Mouse (Mus musculus): ENCODE data around the gene Coq4. TPM values are rescaled to one million over a fixed set of nuclear protein-coding genes. Genes with fewer than 3 reads are reported as not detected.

The Coq4 gene
- polyA plus RNA-seq, 1 experiment from 2014 or later: 15.6 TPM

DNA sequence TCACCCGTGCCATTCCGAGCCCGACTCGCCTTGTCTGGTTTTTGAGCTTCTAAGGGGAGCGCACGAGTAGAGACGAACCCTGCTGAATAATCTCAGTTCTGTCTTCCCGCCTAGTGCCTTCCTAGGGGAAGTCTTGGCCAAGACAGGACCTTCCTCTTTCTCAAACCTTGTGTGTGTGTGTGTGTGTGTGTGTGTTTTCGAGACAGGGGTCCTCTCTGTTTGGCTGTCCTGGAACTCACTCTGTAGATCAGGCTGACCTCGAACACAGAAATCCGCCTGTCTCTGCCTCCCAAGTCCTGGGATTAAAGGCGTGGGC, 40.4 kb downstream of the Coq4 start:
- no peak for DNase-seq
- Histone ChIP-seq H3K9me3 (replicated peaks) (no peaks in the 10 kb centered on the region), H3K4me1 (replicated peaks) (peaks cover 21% of the 10 kb centered on the region), H3K36me3 (peaks cover 10% of the 10 kb centered on the region), H3K27me3 (no peaks in the 10 kb centered on the region), H3K4me3 (replicated peaks) (peak overlapping the region; percentile 83), H3K9ac (peak overlapping the region; percentile 83), H3K27ac (peak overlapping the region; percentile 73), H3K4me2 (peak overlapping the region; percentile 89)
- no peak; the same call in 1 of the 2 replicates for ATAC-seq (ENCODE audit: low read depth)
- WGBS (ENCODE audit: insufficient replicate concordance): under 1% methylated on average over 12 of the region's 12 CpGs

GRCm38 (mm10) chr2:29831106-29831505, 43.8 kb downstream of the Coq4 start:
- Histone ChIP-seq H3K27me3 (no peaks in the 10 kb centered on the region), H3K4me2 (no peak overlapping the region), H3K36me3 (peaks cover 32% of the 10 kb centered on the region), H3K4me1 (replicated peaks) (peaks cover 19% of the 10 kb centered on the region), H3K9ac (no peak overlapping the region), H3K9me3 (replicated peaks) (no peaks in the 10 kb centered on the region), H3K27ac (no peak overlapping the region), H3K4me3 (replicated peaks) (no peak overlapping the region)
- whole genome bisulfite sequencing (ENCODE audit: insufficient replicate concordance): 74% methylated on average over 4 of the region's 4 CpGs
- ATAC-seq (ENCODE audit: low read depth) (no peak), DNase-seq (no peak)

DNA sequence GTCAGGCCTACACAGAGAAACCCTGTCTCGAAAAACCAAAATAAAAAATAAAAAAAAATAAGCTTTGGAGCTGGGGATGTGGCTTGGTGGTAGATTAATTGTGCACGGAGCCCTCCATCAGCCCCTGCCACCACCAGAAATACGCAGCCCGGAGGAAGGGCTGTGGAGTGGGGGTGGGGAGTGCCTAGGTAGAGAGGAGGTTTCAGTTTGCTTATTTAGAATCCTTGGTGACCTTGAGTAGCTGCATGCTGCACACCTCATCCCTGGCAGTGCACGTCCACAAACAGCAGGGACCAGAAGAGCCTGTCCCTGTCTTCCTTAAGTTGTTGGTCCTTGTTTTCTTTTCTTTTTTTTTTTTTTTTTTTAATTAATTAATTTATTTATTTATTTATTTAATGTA, 46.5 kb downstream of the Coq4 start:
- Histone ChIP-seq H3K27me3 (no peaks in the 10 kb centered on the region), H3K9me3 (replicated peaks) (no peaks in the 10 kb centered on the region), H3K36me3 (peaks cover 46% of the 10 kb centered on the region), H3K4me2 (no peak overlapping the region), H3K9ac (no peak overlapping the region), H3K4me3 (replicated peaks) (no peak overlapping the region), H3K4me1 (replicated peaks) (peaks cover 2% of the 10 kb centered on the region), H3K27ac (no peak overlapping the region)
- DNase-seq: no peak
- no peak for ATAC-seq (ENCODE audit: low read depth)
- 82% methylated on average over 5 of the region's 5 CpGs for WGBS (ENCODE audit: insufficient replicate concordance)

- Histone ChIP-seq H3K9me3 (replicated peaks) (no peaks in the 10 kb centered on the region), H3K4me2 (no peak overlapping the region), H3K27me3 (no peaks in the 10 kb centered on the region), H3K36me3 (peaks cover 50% of the 10 kb centered on the region), H3K27ac (no peak overlapping the region; the same call in 1 of the 2 replicates), H3K4me3 (replicated peaks) (no peak overlapping the region), H3K4me1 (replicated peaks) (peaks cover 3% of the 10 kb centered on the region), H3K9ac (no peak overlapping the region)
- 88% methylated on average over 2 of the region's 2 CpGs for WGBS (ENCODE audit: insufficient replicate concordance)
- no peak for ATAC-seq (ENCODE audit: low read depth)
- DNase-seq: no peak
These were observed 48.2 kb downstream of the Coq4 start for GRCm38 (mm10) chr2:29835391-29835899.

DNA sequence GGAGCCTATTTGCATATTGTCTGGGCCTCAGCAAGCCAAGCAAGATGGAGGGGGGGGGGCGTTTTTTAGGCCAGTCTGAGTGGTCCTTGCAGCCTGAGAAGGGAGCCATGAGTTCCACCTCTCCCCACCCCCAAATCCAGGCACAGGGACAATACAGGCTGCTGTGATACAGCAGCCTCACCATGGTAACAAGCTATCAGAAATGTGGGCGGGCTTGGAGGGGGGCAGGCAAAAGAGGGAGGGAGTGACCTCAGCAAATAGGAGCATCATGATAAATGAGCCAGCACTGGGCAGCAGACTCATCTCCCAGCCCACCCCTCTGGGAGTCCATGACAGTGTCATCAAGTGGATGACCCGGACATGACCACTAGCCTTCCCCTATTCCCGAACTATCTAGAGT, 52.2 kb downstream of the Coq4 start:
- H3K27me3 ChIP-seq: peaks cover 15% of the 10 kb centered on the region
- H3K9me3 ChIP-seq (replicated peaks): no peaks in the 10 kb centered on the region
- H3K27ac ChIP-seq: no peak overlapping the region
- H3K36me3 ChIP-seq: peaks cover 66% of the 10 kb centered on the region
- no peak overlapping the region for H3K4me3 ChIP-seq (replicated peaks)
- no peak overlapping the region for H3K9ac ChIP-seq
- 50% methylated on average over 4 of the region's 4 CpGs for WGBS (ENCODE audit: insufficient replicate concordance)
- H3K4me2 ChIP-seq: no peak overlapping the region
- ATAC-seq (ENCODE audit: low read depth): no peak
- no peak for DNase-seq
- peaks cover 3% of the 10 kb centered on the region; the same call in 1 of the 2 replicates for H3K4me1 ChIP-seq (replicated peaks)

DNA sequence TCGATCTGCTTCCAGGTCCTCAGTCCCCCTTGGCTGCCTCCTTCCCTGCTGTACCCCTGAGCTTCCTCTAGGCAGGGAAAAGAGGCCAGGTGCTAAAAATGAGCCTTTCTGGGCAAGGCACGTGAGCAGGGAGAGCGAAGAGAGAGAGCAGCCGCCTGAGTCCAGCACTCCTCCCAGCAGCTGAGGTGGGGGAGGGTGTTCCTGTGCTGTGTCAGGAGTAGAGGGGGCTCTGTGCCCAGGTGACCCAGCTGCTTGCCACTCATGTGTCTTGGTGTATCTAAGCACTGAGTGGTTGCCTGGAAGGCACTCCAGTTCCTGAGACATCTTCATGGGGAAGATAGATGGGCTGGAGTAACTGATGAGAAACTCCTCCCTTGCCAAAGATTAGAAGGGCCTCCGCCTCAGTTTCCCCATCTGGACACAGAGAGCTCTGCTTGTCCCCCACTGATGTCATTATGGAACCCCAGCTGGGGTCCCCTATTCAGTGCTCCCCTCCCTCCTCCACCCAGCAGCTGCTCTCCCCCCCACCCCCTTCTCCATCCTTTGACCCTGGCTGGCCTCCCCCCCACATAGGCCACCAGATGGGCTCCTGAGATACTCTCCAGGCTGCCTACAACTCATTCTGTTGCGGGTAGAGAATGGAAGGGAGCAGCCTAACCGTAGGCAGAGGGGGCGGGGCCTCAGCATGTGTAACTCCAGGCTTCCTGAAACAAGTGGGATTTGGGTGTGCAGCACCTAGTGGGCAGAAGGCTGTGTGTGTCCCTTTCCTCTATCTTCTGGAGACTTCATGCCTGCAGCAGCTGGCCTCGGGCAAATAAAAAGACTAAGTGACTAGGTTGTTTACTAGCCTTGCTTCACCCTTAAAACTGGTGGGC, 56.2 kb downstream of the Coq4 start:
- no peak for DNase-seq
- ATAC-seq (ENCODE audit: low read depth): no peak
- peaks cover 48% of the 10 kb centered on the region for H3K27me3 ChIP-seq

DNA sequence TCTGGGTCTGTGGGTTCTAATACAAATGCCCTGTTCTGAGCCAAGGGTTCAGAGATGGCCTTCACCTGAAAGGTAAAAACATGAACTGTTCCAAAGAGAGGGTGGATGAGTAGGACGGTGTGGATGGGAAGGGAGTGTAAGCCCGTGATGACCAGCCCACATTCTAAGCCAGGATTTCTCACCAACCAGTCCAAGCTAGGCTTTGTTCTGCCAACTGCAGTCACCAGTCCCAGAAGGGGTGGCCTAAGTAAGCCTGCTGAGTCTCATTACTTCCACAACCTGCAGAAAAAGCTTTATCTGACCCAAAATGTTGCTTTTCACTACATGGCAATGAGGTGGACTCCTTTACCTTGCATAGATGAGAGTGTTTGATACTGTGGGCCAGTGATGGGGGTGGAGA, 56.8 kb downstream of the Coq4 start:
- no peak for DNase-seq
- H3K9me3 ChIP-seq (replicated peaks): no peaks in the 10 kb centered on the region
- H3K27me3 ChIP-seq: peaks cover 48% of the 10 kb centered on the region
- H3K4me2 ChIP-seq: no peak overlapping the region
- WGBS (ENCODE audit: insufficient replicate concordance): 78% methylated on average over 2 of the region's 2 CpGs
- H3K36me3 ChIP-seq: peaks cover 40% of the 10 kb centered on the region
- no peak overlapping the region for H3K9ac ChIP-seq
- no peak for ATAC-seq (ENCODE audit: low read depth)
- H3K4me3 ChIP-seq (replicated peaks): no peak overlapping the region
- no peak overlapping the region for H3K27ac ChIP-seq
- H3K4me1 ChIP-seq (replicated peaks): peaks cover 8% of the 10 kb centered on the region; the same call in 1 of the 2 replicates

More for the DNA sequence above, 56.2 kb downstream of the Coq4 start:
- Histone ChIP-seq H3K4me2 (no peak overlapping the region), H3K36me3 (peaks cover 46% of the 10 kb centered on the region), H3K9ac (no peak overlapping the region), H3K27ac (no peak overlapping the region), H3K4me1 (replicated peaks) (peaks cover 8% of the 10 kb centered on the region; the same call in 1 of the 2 replicates), H3K9me3 (replicated peaks) (no peaks in the 10 kb centered on the region), H3K4me3 (replicated peaks) (no peak overlapping the region)
- WGBS (ENCODE audit: insufficient replicate concordance): 67% methylated on average over 9 of the region's 9 CpGs

GRCm38 (mm10) chr2:29844661-29845060, 57.4 kb downstream of the Coq4 start:
- H3K36me3 ChIP-seq: peaks cover 39% of the 10 kb centered on the region
- H3K27me3 ChIP-seq: peaks cover 49% of the 10 kb centered on the region
- 48% methylated on average over 3 of the region's 3 CpGs for WGBS (ENCODE audit: insufficient replicate concordance)

GRCm38 (mm10) chr2:29845636-29846035, 58.3 kb downstream of the Coq4 start:
- 0 out of 2 replicates have a peak, but pooled peaks cover 8% of the 10 kb centered on the region for H3K4me1 ChIP-seq (replicated peaks)

More at GRCm38 (mm10) chr2:29844661-29845060, 57.4 kb downstream of the Coq4 start:
- no peak overlapping the region for H3K4me2 ChIP-seq
- H3K9ac ChIP-seq: no peak overlapping the region
- H3K27ac ChIP-seq: no peak overlapping the region
- no peak overlapping the region for H3K4me3 ChIP-seq (replicated peaks)
- H3K9me3 ChIP-seq (replicated peaks): no peaks in the 10 kb centered on the region
- DNase-seq (no peak), ATAC-seq (ENCODE audit: low read depth) (no peak)
- H3K4me1 ChIP-seq (replicated peaks): 0 out of 2 replicates have a peak, but pooled peaks cover 8% of the 10 kb centered on the region

DNA sequence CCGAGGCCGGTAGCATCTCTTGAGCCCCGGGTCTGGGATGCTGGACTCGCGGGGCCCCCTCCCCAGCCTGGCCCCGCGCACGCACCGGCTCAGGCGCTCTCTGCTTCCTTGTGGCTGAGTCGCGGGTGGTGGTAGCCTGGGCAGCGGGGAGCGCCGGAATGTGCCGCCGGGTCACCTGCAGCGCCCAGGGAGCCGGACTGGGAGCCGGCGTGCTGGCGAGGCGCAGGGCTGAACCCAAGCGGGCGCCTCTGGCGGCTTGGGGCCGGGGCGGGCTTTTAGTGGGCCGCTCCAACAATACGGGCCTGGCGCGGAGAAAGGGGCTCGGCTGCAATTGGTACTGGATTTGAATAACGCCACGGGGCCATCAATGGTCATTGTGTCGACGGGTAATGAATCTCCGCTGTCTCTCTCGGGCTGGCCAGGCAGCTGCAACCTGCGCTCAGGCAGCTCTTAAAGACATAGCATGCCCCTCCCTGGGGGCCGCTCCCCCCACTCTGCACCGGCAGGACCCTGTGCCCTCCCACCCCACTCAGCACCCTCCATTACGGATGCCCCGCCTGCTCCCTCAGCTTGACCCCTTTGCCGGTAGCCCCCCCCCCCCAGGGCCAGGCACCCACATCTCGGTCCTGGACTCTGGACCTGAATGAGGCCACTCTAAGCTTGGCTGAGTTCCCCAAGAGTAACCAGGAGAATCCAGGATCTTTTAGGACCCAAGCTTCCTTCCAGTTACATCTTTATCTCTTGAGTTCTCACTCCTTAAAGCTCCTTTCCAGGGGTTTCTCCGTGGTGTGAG, 59.0 kb downstream of the Coq4 start:
- Histone ChIP-seq H3K9me3 (replicated peaks) (no peaks in the 10 kb centered on the region), H3K27me3 (peaks cover 52% of the 10 kb centered on the region), H3K27ac (no peak overlapping the region), H3K4me3 (replicated peaks) (peak overlapping the region; percentile 3; the same call in 1 of the 2 replicates), H3K9ac (no peak overlapping the region), H3K4me2 (peak overlapping the region; percentile 28), H3K36me3 (peaks cover 38% of the 10 kb centered on the region), H3K4me1 (replicated peaks) (0 out of 2 replicates have a peak, but pooled peaks cover 8% of the 10 kb centered on the region)
- 47% methylated on average over 47 of the region's 47 CpGs for WGBS (ENCODE audit: insufficient replicate concordance)
- no peak for DNase-seq
- no peak for ATAC-seq (ENCODE audit: low read depth)

More at GRCm38 (mm10) chr2:29845636-29846035, 58.3 kb downstream of the Coq4 start:
- Histone ChIP-seq H3K4me2 (peak overlapping the region; percentile 28), H3K27me3 (peaks cover 52% of the 10 kb centered on the region), H3K36me3 (peaks cover 39% of the 10 kb centered on the region), H3K9ac (no peak overlapping the region), H3K4me3 (replicated peaks) (peak overlapping the region; percentile 3; the same call in 1 of the 2 replicates), H3K27ac (no peak overlapping the region), H3K9me3 (replicated peaks) (no peaks in the 10 kb centered on the region)
- no peak for DNase-seq
- 46% methylated on average over 25 of the region's 25 CpGs for WGBS (ENCODE audit: insufficient replicate concordance)
- ATAC-seq (ENCODE audit: low read depth): no peak

- ATAC-seq (ENCODE audit: low read depth): no peak
- no peak overlapping the region for H3K4me3 ChIP-seq (replicated peaks)
- H3K4me2 ChIP-seq: no peak overlapping the region
- H3K36me3 ChIP-seq: peaks cover 32% of the 10 kb centered on the region
- H3K27me3 ChIP-seq: peaks cover 52% of the 10 kb centered on the region
- WGBS (ENCODE audit: insufficient replicate concordance): 47% methylated on average over 3 of the region's 3 CpGs
- no peak overlapping the region for H3K27ac ChIP-seq
- no peak for DNase-seq
- no peak overlapping the region for H3K9ac ChIP-seq
- 0 out of 2 replicates have a peak, but pooled peaks cover 8% of the 10 kb centered on the region for H3K4me1 ChIP-seq (replicated peaks)
- no peaks in the 10 kb centered on the region for H3K9me3 ChIP-seq (replicated peaks)
These were observed 59.6 kb downstream of the Coq4 start for GRCm38 (mm10) chr2:29846911-29847310.

Measured in liver, embryonic 13.5 days (tissue).